Mouse (Mus musculus): ENCODE results near the gene Hivep3.

The Hivep3 gene

DNA sequence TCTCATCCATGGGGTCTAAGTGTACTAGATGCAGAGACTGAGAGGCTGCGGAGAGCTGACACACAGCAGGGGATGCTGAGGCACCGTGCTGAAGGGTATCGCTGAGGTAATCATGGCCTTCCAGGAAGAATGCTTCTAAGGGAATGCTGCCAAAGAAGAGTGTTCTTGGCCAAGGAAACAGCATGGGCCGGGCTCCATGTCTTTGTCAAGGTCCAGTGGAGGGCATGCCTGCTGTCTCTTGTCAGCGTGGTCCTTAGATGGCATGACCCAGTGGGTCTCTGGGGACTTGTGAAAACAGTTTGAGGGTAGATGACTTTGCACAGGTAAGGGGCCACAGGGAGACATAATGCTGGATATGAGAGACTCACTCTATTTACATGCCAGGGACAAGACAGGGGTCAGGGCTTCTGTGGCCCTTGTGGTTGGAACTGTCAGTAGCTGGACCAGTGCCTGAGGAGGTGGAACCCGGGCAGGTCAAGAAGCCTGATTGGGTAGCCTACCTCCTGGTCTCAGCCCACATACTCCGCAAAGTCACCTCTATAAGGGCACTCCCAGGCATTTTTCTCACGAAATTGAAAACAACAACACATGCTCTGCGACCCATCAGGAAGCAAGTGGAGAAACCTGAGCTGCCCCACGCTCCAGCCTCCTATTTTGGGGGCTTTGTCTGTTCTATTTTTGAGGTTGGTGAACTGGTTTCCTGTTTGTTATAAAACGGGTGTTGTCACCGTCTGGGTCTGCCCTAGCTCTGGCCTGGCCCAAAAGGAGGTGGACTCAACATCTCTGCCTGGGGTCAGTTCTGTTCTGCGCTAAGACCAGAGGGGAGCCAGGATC, 177.7 kb downstream of the Hivep3 start:
- DNase-seq (ENCODE audit: low spot score), result no peak

DNA sequence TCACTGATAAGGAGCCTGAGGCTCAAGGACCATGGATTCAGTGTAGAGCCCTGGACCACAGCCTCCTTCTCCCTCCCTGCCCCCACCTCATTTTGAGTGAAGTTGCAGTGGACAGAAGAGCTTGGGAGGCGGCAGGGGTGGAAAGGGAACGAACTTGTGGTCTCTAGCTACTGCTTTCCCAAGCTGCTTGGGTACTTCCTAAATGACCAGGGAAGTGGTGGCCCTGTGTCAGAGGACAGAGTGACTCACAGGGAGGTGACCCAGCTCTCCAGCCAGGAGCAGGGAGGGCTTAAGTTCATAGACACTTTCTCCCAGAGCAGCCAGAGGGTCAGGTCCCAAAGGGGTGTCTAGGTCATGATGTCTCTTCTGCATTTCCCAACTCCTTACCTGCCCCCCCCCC, 178.6 kb downstream of the Hivep3 start:
- DNase-seq (ENCODE audit: low spot score), result peak; percentile 7

DNA sequence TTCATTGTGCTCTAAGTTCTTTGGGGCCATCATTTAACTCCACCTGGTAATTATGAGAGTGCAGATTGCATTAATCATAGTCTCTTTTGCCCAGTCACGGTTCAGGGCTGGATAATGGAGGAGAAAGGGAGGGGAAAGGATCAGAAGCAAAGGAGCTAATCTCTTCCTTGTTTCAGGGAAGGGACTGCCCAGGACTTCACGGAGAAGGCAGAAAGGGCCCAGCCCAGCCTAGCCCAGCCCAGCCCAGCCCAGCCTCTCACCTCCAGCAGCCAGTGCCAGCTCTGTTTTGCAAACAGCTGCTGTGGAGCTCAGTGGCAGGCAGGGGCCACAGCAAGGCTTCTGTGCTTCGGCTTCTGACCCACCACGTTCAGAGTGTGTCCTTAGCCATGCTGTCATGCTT, 180.6 kb downstream of the Hivep3 start:
- no peak for DNase-seq (ENCODE audit: low spot score)

DNA sequence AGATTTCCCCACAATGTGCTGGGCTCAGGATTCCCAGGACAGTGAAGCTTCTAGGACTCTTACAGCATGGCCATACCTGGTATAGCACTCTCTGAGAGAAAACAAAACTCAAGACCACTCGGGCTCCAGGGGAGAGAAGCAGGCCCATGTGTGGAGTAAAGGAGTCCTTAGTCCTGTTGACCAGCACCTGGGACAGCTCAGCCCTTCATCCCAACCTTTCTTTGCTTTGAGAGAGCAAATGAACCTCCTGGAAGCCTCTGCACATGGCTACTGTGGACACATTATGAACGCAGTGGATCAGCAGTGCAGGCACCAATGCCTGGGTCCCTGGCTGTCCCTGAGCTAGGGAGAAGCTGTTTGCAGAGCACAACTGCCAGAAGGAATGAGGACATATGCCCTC, 181.5 kb downstream of the Hivep3 start:
- DNase-seq (ENCODE audit: low spot score), result no peak

DNA sequence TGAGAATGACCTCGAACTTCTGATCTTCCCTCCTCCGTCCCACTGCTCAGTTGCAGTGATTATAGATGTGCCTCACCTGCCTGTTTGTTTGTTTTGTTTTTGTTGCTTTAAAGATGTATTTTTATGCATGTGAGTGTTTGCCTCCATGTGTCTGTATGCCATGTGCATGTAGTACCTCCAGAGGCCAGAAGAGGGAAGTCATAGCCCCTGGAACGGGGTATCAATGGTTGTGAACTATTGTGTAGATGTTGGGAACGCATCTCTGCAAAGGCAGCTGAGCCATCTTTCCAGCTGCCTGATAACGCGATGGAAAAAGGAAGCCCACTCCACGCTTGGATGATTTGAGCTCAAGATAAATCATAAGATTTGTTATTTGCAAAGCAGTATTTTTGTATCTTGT, 183.9 kb downstream of the Hivep3 start:
- DNase-seq (ENCODE audit: low spot score), result peak; percentile 6

DNA sequence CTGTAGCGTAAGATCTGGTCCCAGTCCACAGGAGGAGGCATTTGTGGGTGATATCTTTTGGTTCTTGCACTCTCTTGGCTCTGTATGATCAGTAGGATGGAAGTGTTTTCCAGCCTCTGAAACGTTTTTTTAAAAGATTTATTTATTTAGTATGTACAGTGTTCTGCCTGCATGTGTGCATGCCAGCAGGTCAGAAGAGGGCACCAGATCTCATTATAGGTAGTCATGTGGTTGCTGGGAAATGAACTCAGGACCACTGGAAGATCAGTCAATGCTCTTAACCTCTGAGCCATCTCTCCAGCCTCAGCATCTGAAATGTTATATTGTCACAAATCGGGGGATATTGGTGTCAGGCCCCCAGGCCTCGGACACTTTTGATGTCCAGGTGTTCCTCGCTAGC, 185.8 kb downstream of the Hivep3 start:
- no peak for DNase-seq (ENCODE audit: low spot score)

DNA sequence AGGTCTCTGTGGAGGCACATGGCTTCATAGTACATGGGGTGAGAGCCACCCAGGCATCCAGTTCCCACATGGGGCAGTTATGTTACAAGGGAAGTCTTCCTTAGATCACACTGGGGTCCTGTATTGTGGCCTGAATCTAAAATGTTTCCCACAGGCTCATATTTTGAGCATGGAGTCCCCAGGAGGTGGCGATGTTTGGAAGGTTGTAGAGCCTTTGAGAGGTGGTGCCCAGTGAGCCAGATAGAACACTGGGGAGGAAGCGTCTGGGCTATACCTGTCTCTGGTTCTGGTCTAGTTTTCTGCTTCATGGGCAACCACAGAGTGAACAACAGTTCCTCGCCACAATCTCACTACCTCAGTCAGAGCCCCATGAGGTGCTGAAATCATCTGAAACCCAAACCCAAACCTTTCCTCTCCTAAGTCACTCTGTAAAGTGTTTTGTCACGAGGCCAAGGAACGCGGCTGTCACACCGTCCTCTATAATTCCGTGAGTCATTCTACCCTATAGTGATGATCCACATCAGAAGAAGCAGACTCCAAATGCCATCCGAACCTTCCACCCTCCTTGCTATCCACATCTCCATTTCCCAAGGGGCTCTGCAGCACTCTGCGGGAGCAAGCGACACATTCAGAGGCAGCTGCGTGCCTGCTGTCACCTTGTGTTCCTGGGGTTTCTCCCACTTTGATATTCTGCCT, 187.6 kb downstream of the Hivep3 start:
- no peak for DNase-seq (ENCODE audit: low spot score)

DNA sequence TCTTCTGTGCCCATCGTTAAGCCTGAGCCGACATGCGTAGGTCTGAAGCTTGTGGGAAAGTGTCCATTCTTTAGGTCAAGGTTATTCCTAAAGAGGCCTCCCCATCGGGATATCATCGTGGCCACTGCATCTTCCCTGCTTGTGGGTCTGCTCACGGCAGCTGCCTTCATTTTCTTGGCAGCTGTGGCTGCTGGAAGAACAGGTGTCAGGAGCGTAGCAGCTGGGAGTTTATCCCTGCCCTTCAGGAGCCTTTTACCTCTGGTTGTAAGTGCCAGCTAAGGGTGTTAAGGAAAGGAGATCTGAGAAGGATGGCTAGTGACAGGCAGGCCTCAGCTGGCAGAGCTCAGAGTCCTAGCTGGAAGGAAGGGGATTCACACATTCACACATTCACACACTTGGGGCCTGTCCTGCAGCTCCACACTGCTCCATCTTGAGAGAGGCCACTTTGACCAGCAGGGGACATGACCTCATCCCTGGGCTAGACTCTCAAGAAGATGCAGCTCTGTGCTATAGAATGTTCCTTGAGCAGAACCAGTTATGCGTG, 188.2 kb downstream of the Hivep3 start:
- no peak for DNase-seq (ENCODE audit: low spot score)

DNA sequence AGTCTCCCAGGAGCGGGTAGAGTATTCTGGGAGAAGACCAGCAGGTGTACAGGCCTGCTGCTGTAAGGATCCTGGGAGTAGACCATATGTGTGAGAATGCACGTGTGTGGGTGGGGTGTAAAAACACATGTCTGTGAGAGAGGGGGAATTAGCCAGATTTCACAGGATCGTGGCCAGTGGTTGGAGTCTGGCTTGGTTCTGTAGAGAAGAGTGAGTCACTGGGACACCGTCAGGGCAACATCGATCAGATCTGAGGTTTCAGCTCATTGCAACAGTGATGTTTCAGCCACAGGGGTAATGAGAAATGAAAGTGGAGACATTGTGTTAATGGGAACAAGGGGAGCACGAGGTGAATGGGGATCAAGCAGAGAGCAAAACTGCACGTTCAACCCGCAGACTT, 189.4 kb downstream of the Hivep3 start:
- no peak for DNase-seq (ENCODE audit: low spot score)

DNA sequence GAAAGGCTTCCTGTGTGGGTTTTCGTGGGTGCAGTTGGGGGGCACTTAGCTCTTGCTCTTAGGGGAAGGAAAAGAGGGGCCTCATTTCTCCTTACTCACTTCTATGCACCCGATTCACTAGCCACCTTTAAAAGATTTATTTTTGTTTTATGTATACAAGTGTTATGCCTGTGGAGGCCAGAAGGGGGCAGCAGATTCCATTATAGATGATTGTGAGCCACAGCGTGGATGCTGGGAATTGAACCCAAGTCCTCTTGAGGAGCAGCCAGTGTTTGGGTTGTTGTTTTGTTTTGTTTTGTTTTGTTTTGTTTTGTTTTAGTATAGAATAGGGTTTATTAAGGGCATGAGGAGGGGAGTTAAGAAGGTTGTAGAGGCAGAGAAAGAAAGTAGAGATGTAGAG, 189.8 kb downstream of the Hivep3 start:
- DNase-seq (ENCODE audit: low spot score), result no peak

DNA sequence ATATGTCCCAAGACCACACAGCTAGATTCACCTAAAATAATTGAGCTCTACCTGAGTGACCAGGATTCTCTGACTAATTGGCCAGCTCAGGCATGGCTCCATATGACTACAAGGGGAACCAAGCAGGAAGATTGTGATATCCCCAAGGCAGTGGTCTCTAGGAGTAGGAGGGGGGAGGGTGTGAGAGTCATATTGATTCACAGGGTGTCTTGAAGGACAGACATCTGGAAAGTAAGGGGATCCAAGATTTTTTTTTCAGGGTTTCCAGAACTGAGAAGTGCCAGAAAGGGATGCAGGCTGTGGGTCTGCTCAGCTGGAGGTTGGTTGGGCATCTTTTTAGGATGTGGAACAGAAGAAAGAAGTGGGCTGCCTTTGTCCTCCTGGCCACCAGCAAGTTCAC, 191.5 kb downstream of the Hivep3 start:
- DNase-seq (ENCODE audit: low spot score), result no peak

DNA sequence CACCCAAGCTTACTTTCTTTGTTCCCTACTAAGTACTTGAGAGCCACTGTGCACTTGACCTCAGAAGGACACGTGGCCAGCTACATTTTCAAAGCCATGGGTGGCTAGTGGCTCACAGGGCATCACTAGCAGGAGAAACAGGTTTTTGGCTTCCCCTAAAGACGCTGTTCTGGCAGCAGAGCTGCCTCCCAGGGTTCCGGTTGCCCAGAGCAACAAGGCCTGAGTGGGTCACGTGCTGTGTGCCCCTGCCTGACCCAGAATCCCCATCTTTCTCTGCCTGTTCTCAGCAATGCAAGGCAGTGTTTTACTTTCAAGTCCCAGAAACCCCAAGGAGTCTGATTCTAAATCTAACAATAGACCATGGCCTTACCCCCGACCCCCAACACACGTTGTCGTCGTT, 198.3 kb downstream of the Hivep3 start:
- no peak for DNase-seq (ENCODE audit: low spot score)

DNA sequence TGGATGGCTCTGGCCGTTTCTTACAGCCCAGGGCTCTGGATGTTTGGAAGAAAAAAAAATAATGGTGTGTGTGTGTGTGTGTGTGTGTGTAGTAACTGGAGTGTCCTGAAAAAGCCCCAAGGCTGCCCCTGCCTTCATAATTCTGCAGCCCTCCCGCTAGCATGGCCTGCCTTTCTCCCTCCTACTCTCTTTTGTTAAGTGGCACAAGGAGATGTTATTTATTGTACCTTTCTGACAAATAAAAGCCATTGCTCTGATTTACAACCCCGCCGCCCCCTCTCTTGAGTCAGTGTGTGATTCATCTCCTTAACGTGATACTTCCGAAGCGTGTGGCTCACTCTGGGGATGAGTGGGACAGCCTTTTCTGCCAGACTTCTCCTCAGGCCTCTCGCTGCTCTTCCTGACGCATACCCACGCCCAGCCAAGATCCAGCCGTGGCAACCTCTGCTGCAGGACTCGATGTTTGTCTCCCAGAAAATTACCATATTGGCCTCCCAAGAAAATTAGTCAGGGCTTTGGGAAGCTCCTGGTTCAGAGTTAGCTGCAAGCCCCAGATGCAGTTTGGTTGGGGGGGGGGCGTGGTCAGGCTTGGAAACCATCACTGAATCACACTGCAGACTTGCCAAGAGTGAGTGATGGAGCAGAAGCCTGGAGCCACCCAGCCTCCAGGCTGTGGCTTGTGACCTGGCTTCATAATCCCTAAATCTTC, 199.1 kb downstream of the Hivep3 start:
- no peak for DNase-seq (ENCODE audit: low spot score)

DNA sequence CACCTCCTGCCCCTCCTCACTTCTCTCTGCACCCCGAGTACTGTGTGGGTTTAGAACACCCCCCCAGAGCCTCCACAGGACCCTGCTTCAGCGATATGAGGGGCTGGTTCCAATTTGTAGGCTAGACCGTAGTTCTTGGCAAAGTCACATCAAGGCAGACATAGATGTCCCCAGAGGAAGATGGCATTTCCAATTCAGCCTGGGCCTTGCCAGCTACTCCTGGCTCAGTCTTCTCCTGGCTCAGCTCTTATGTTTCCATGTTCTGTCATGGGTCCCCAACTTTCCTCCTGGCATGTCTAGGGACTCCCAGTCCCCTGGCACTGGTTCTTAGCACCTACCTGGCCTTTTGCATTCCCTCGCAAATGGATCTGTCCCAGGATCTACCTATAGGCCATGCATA, 201.3 kb downstream of the Hivep3 start:
- DNase-seq (ENCODE audit: low spot score), result no peak

DNA sequence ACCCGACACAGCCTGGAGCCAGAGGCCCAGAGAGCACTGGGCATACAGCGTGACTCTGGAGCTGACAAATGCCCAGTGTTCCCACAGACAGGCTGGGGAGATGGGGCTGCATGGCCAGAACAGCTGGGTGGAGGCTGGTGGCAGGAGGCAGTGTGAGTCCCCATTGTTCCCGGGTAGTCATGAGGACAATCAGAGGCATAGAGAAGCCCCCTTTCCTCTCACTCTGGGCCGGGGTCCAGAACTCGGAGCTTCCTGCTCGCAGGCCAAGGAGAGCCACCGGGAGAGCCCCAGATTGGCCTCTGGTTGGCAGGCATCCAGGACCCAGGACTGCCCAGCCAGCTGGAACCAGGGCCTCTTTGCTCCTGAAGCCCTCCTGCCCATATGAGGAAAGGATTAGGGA, 204.3 kb downstream of the Hivep3 start:
- DNase-seq (ENCODE audit: low spot score), result no peak

DNA sequence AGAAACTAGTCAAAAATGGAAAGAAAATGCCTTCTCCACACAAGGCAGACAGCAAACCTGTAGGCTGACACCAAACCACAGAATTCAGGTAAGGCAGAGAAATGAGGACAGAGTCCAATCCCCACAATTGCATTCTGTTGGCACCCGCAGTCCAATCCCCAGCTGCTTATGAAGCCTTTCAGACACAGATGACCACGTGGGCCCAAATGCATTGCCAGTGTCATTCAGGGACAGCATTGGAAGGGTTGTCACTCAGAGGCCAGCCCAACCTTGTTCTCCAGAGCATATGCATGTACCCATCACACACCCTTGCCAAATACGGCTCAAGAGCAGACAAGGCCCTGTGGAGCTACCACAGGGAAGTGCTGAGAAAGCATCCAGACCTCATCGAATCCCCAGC, 204.9 kb downstream of the Hivep3 start:
- DNase-seq (ENCODE audit: low spot score), result no peak

DNA sequence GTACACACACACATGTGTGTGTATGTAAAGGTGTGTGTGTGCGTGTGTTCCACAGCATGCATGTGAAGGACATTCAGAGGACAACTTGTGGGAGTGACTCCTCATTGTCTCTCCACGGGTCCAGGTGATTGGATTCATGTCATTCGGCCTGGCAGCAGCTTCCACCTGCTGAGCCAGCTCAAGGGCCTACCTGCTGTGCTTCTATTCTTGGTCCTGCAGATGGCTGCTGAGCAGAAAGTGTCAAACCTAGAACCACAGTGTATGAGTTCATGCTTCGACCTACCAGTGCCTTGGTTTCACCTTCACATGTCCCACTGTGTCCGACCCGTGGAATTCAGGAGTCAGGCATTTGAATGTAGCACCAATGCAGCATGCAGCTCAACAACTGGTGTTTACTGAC, 206.2 kb downstream of the Hivep3 start:
- DNase-seq (ENCODE audit: low spot score), result no peak

DNA sequence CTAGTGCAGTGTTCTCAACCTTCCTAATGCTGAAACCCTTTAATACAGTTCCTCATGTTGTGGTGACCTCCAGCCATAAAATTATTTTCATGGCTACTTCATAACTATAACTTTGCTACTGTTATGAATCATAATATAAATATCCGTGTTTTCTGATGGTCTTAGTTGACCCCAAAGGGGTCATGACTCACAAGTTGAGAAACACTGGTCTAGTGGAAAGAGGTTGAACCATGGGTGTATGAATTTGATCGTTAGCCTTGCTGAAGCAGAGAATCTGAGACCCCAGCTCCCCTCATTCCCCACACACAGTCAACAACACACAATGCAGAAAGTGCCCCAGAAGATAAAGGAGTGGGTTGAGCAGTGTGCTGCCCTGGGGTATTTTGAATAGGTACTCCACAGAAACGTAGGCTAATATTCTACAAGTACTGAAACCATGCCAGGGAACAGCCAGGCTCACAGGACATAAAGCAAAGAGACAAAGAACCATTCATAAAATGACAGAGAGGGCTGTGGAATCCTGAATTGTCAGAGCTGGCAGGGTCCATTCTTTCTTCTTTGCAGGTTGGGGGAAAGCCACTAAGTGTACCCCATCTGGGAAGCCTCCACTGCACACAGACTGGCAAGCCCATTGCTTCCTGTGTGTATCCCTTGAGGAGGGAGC, 212.8 kb downstream of the Hivep3 start:
- DNase-seq (ENCODE audit: low spot score), result no peak

DNA sequence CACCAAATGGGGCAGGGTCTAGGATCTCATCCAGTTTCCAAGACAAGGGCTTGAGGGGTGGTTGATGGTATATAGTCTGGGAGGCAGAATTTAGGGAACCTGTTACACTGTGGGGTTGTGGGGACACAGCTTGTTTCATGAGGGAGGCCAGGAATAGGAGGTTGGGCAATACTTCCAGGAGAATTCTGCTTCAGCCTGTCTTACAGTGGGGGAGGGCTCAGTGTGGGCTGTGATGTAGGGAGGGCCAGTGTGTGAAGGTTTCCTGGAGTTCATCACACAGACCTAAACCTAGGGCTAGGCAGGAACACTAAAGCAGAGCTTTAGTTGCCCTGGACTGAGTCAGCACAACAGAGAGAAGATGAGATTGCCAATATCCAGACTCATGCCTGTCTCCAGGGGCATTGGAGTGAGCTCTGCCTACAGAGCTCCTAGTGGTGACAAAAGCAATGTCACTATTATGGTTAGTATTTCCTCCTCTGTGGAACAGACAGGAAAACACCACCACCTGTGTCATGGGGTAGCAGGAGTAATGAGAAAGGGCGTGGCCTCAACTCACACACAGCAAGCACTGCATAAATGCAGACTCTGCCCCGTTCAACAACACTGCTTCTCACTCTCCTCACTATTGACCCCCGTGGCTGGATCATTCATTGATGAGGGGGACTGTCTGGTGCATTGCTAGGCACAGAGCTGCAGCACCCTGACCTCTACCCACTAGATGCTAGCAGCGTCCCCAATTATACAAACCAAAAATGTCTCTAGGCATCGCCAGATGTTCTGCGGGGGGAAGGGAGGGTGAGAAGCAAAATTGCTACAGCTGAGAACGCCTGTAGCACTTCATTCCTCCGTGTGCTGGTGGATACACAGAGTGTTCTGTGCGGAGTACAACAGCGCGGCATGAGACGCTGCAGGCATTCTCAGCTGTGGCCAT, 213.9 kb downstream of the Hivep3 start:
- no peak for DNase-seq (ENCODE audit: low spot score)

DNA sequence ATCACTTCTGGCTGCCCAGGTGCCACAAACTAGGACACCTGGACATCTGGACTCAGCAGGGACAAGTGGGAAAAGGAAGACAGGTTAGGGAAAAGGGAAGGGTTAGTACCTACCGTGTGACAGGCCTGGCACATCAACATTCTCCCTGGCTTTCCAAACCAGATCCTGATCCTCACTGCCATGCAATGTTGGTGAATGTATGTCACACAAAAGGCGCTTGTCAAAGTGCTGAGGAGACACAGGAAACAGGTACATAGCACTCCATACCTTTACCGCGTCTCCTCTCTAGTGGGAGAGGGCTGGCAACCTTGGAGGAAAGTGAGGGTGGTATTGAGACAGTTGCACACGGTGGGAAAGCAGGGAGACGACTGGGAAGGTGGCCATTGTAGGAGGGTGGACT, 214.8 kb downstream of the Hivep3 start:
- no peak for DNase-seq (ENCODE audit: low spot score)

DNA sequence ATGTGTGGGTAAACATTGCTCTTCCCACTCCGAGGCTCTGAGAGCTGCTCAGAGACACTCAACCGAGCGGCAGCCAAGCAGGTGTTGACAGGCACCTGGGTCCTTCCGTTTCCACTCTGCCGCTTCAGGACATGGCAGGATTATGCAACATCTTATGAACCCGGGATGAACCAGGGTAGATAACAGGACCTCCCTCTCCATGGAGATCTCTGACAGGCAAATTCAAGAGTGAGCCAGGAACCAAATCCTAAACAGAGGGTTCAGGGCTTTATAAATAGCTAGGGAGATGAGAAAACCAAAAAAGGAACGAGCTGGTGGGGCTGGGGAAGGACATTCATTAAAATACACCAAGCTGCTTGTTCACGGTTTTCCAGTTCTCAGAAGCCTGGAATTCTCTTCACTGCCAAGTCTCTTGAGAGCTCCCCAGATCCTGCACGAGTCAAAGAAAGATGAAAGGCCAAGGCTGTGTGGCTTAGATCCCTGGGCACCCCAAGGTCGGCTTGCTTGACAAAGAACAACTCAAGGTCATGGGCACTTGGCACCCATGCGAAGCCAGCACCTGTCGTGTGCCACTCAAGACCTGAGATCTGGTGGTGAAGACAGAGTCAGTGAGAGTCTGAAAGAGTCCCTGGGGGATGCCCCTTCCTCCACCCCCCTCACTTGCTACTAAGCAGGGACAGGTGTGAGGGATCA, 215.5 kb downstream of the Hivep3 start:
- no peak for DNase-seq (ENCODE audit: low spot score)

All from urinary bladder, postnatal 10 days (tissue).